ENCODE assay signal across 8 mouse cellular contexts in the genomic region with DNA sequence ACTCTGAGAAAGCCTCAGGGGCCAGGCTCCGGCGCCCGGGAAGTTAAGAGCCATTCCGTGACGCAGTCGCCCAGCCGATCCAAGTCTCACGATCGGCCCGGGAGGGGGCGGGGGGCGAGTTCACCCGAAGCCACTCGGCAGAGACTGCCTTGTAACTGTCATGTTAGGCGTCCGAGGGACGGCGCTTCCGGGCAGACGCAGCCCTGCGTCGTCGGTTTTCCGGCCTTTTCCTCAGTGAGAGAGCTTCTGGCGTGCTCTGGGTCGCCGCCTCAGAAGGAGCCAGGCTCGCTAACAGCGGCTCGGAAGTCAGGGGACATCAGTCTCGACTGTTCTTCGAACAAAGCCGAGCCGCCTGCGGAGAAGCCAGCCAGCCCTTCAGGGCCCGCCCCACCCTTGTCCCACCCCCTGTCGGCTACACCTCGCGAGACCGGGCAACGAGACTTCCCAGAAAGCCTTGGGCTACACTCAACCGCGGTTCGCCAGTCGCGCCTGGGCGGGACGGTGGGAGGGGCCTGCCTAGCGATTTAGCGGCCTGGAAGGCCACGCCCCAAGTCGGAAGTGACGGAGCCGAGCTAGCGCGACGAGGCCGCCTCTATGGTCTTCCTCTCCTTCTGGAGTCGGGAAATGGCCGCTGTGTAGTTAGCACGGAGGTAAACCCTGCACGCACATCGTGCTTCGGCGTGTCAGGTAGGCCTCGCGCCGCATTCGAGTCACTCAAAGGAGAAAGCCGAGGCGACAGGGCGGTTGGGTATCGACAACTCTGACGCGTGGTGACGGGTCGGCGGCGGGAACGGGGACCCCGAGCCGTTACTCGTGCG. TPM values are rescaled to one million over a fixed set of nuclear protein-coding genes. Genes with fewer than 3 reads are reported as not detected.
DNase-seq lines count a peak whose midpoint lies in the region; ATAC-seq lines count a peak whose summit lies in the region.

A gene (plus strand): TSS at position 552 of the 818 bp plus-strand sequence.

- no peaks in the 10 kb centered on the region for H3K9me3 ChIP-seq in intestine, embryonic 14.5 days (ENCODE audit: control insufficient read depth, low read length)

- peaks cover 6% of the 10 kb centered on the region; the same call in 1 of the 2 replicates for H3K36me3 ChIP-seq in intestine, embryonic 14.5 days (ENCODE audit: control insufficient read depth, insufficient read depth, low read length)

- WGBS in intestine, embryonic 14.5 days: under 1% methylated on average over 84 of the region's 84 CpGs

- ATAC-seq in intestine, embryonic 14.5 days (replicated peaks; ENCODE audit: low FRiP score, low TSS enrichment, low read depth): peak; percentile 99

- peak within 1 kb of the TSS; percentile 96 for H3K4me3 ChIP-seq in intestine, embryonic 14.5 days (ENCODE audit: low read depth, low read length)

- intact Hi-C loops in left cerebral cortex, postnatal 14 days (cut with DNase I): no loop called here

- peak within 1 kb of the TSS; percentile 95 for H3K27ac ChIP-seq in intestine, embryonic 14.5 days (ENCODE audit: low read depth)

- H3K4me1 ChIP-seq in intestine, embryonic 14.5 days (replicated peaks; ENCODE audit: control insufficient read depth, insufficient read depth, low read length): peaks cover 14% of the 10 kb centered on the region

- H3K27me3 ChIP-seq in intestine, embryonic 14.5 days (replicated peaks; ENCODE audit: control insufficient read depth, insufficient read depth, low read length): no peaks in the 10 kb centered on the region

- peak within 1 kb of the TSS; percentile 66 for H3K4me2 ChIP-seq in intestine, embryonic 14.5 days (ENCODE audit: low read length)

- peak within 1 kb of the TSS; percentile 94 for H3K9ac ChIP-seq in intestine, embryonic 14.5 days (ENCODE audit: low read length)

- DNase-seq in adrenal gland, adult 18-20 months (ENCODE audit: low spot score in 2 of 2): peak; percentile 99
- peak; percentile 100 for DNase-seq in embryo, embryonic 11 days
- DNase-seq in gastrocnemius, postnatal 25 days: peak; percentile 100
- DNase-seq in intestine, embryonic 14.5 days (ENCODE audit: low spot score): peak; percentile 99
- DNase-seq in left cerebral cortex, postnatal 14 days (ENCODE audit: low spot score in 2 of 2): peak; percentile 99 to 100
- peak; percentile 100 for DNase-seq in mesoderm, embryonic 11.5 days (ENCODE audit: low read depth, low spot score)
- peak; percentile 99 for DNase-seq in right cerebral cortex, postnatal 36 days (ENCODE audit: low spot score in 2 of 2)
- peak; percentile 99 for DNase-seq in yolk sac, embryonic 10.5 days (ENCODE audit: low spot score)

RNA-seq across cellular contexts. Expression of the gene that starts here (rescaled TPM):
- total RNA-seq in adrenal gland, adult 18-20 months (2021): 100 to 1,000 TPM in 1 of 2 experiments, 10 to 100 TPM in 1; 83.8 to 128 TPM
- total RNA-seq in gastrocnemius, postnatal 25 days (2021): 10 to 100 TPM; 38.3 to 39.3 TPM
- 129 and 148 TPM in 2 replicates for polyA plus RNA-seq in intestine, embryonic 14.5 days (2014; fragmentation: Nextera tagmentation; extraction: Ambion mirVana)
- 100 to 1,000 TPM; 117 TPM for total RNA-seq in left cerebral cortex, postnatal 14 days (2021)

Comparison
In these comparisons a context has a peak if more than half of its experiments do, and no peak if none do; other contexts are left out.
1. Peak in every context shown above with its lines: DNase-seq, ATAC-seq, H3K4me3 ChIP-seq and H3K27ac ChIP-seq.